Mouse (Mus musculus): ENCODE measurements around the gene Tada3. TPM values are rescaled to one million over a fixed set of nuclear protein-coding genes. Genes with fewer than 3 reads are reported as not detected.

The Tada3 gene
- total RNA-seq (2014; fragmentation: Nextera tagmentation) (18.9 and 21.0 TPM in 2 replicates), total RNA-seq (2017) (9.7 and 13.8 TPM in 2 replicates)

GRCm38 (mm10) chr6:113377496-113378385, at the start of gene Tada3, which contains the start of gene Arpc4:
Gene Tada3 (minus strand): TSS chr6:113377883.
Gene Arpc4 (plus strand): TSS chr6:113378115.
- peak; percentile 76 for ATAC-seq (replicated peaks; ENCODE audit: poor library complexity, severe bottlenecking)

GRCm38 (mm10) chr6:113427397-113427796, 49.7 kb upstream of the Tada3 start:
- ATAC-seq (replicated peaks; ENCODE audit: poor library complexity, severe bottlenecking), result peak; percentile 82

GRCm38 (mm10) chr6:113426696-113427095, 49.0 kb upstream of the Tada3 start:
- ATAC-seq (replicated peaks; ENCODE audit: poor library complexity, severe bottlenecking), result no peak

- ATAC-seq (replicated peaks; ENCODE audit: poor library complexity, severe bottlenecking), result no peak
These were observed 46.5 kb upstream of the Tada3 start for GRCm38 (mm10) chr6:113424187-113424586.

GRCm38 (mm10) chr6:113423000-113423399, 45.3 kb upstream of the Tada3 start:
- no peak for ATAC-seq (replicated peaks; ENCODE audit: poor library complexity, severe bottlenecking)

GRCm38 (mm10) chr6:113419199-113419587, 41.5 kb upstream of the Tada3 start, which contains the start of gene Rpusd3:
Gene Rpusd3 (minus strand): TSS chr6:113419340.
- peak; percentile 97 for ATAC-seq (replicated peaks; ENCODE audit: poor library complexity, severe bottlenecking)

- ATAC-seq (replicated peaks; ENCODE audit: poor library complexity, severe bottlenecking), result peak; percentile 32
These were observed 40.9 kb upstream of the Tada3 start for GRCm38 (mm10) chr6:113418441-113419198.

- no peak for ATAC-seq (replicated peaks; ENCODE audit: poor library complexity, severe bottlenecking)
These were observed 38.7 kb upstream of the Tada3 start for GRCm38 (mm10) chr6:113416416-113416815.

GRCm38 (mm10) chr6:113410001-113410400, 32.3 kb upstream of the Tada3 start:
- no peak for ATAC-seq (replicated peaks; ENCODE audit: poor library complexity, severe bottlenecking)

GRCm38 (mm10) chr6:113406683-113407082, 29.0 kb upstream of the Tada3 start:
- ATAC-seq (replicated peaks; ENCODE audit: poor library complexity, severe bottlenecking), result no peak

- ATAC-seq (replicated peaks; ENCODE audit: poor library complexity, severe bottlenecking), result no peak
These were observed 27.8 kb upstream of the Tada3 start for GRCm38 (mm10) chr6:113405483-113405882.

- no peak for ATAC-seq (replicated peaks; ENCODE audit: poor library complexity, severe bottlenecking)
These were observed 27.2 kb upstream of the Tada3 start for GRCm38 (mm10) chr6:113404649-113405448.

GRCm38 (mm10) chr6:113402094-113402493, 24.4 kb upstream of the Tada3 start:
- ATAC-seq (replicated peaks; ENCODE audit: poor library complexity, severe bottlenecking), result no peak

GRCm38 (mm10) chr6:113396270-113397030, 18.8 kb upstream of the Tada3 start:
- ATAC-seq (replicated peaks; ENCODE audit: poor library complexity, severe bottlenecking), result no peak

GRCm38 (mm10) chr6:113395501-113395900, 17.8 kb upstream of the Tada3 start:
- no peak for ATAC-seq (replicated peaks; ENCODE audit: poor library complexity, severe bottlenecking)

- ATAC-seq (replicated peaks; ENCODE audit: poor library complexity, severe bottlenecking), result no peak
These were observed 17.1 kb upstream of the Tada3 start for GRCm38 (mm10) chr6:113394811-113395210.

- ATAC-seq (replicated peaks; ENCODE audit: poor library complexity, severe bottlenecking), result no peak
These were observed 16.3 kb upstream of the Tada3 start for GRCm38 (mm10) chr6:113393951-113394350.

- ATAC-seq (replicated peaks; ENCODE audit: poor library complexity, severe bottlenecking), result peak; percentile 60
These were observed 14.8 kb upstream of the Tada3 start for GRCm38 (mm10) chr6:113392387-113393071.

GRCm38 (mm10) chr6:113392015-113392386, 14.3 kb upstream of the Tada3 start:
- no peak for ATAC-seq (replicated peaks; ENCODE audit: poor library complexity, severe bottlenecking)

All from granulocyte monocyte progenitor cell, adult 5-6 weeks (primary cell).